Mouse (Mus musculus): ENCODE results near the gene Msi2. TPM values are rescaled to one million over a fixed set of nuclear protein-coding genes. Genes with fewer than 3 reads are reported as not detected.

Gene Msi2
- polyA plus RNA-seq, 1 experiment from 2014 or later = 41.0 TPM

DNA sequence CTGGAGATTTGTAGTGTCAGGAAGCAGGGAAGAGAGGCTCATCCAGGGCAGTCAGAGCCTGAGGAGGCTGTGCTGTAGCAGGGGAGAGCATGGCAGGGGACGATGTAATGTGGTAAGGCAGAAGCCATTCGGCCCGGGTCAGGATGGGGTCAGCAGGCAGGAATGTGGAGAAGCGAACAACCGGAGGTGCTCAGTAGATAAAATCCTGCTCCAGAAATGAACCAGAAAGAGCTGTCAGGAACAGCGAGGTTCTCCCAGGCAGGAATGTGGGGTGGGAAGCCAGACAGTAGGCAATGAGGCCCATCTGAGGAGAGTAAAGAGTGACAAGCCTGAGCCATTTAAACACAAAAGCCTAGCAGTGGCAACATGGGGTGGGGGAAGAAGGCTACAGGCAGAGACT is 157.1 kb downstream of the Msi2 start:
- ATAC-seq = no peak
- H3K9ac ChIP-seq (replicated peaks) = peak overlapping the region; percentile 39; the same call in 1 of the 2 replicates
- no peak overlapping the region for H3K4me2 ChIP-seq (replicated peaks)
- H3K36me3 ChIP-seq = no peaks in the 10 kb centered on the region
- 32% methylated on average over 6 of the region's 6 CpGs for WGBS
- no peaks in the 10 kb centered on the region for H3K27me3 ChIP-seq
- H3K27ac ChIP-seq = peak overlapping the region; percentile 64; the same call in 1 of the 2 replicates
- H3K4me1 ChIP-seq (replicated peaks) = peaks cover 86% of the 10 kb centered on the region
- no peak overlapping the region for H3K4me3 ChIP-seq (replicated peaks)
- no peaks in the 10 kb centered on the region for H3K9me3 ChIP-seq

DNA sequence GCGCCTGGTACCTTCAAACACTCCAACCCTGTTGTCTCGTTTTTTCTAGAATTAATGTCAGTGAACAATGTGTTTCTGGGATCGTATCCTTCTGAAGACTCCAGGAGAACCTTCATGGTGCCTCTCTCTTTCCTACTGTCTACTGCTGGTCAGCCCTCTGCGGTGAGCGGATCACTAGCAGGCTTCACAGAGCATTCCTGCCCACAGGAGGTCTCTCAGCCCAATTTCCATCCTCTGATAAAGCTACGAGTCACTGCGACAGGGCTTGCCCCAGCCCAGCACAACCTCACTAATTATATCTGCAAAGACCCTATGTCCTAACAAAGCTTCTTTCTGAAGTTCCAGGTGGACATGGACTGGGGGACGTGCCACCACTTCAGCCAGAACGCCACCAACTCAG is 157.7 kb downstream of the Msi2 start:
- no peaks in the 10 kb centered on the region for H3K9me3 ChIP-seq
- peak overlapping the region; percentile 64; the same call in 1 of the 2 replicates for H3K27ac ChIP-seq
- no peaks in the 10 kb centered on the region for H3K27me3 ChIP-seq
- H3K4me3 ChIP-seq (replicated peaks) = no peak overlapping the region
- peaks cover 86% of the 10 kb centered on the region for H3K4me1 ChIP-seq (replicated peaks)
- WGBS = 70% methylated on average over 9 of the region's 9 CpGs
- no peaks in the 10 kb centered on the region for H3K36me3 ChIP-seq
- H3K4me2 ChIP-seq (replicated peaks) = no peak overlapping the region
- no peak overlapping the region for H3K9ac ChIP-seq (replicated peaks)
- ATAC-seq = no peak

DNA sequence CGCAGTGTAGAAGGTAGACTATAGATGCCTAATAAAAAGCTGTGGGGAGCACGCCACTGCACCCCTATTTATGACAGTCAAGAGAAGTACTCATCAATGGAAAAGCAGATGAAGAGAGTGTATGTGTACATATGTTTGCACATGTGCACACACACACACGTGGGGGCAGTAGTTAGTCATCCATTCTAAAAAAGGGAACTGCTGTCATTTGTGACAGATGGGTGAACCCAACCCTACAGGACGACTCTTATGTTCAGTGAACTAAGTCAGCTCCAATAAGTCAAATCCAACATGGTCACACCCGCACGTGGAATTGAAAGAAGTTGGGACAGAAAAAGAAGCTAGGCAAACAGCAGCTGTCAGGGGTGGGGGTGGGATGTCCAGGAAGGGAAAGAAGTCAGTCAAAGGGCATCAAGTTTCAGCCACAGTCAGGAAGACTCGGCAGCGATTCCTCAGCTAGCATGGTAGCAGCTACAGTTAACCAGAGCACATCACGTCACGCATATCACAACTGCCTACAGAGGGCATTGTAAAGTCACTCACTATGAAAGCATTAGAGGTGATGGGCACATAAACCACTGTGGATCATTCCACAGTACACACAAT is 158.8 kb downstream of the Msi2 start:
- Histone ChIP-seq H3K4me2 (replicated peaks) (no peak overlapping the region), H3K27ac (no peak overlapping the region), H3K27me3 (no peaks in the 10 kb centered on the region), H3K4me3 (replicated peaks) (no peak overlapping the region), H3K4me1 (replicated peaks) (peaks cover 86% of the 10 kb centered on the region), H3K9ac (replicated peaks) (no peak overlapping the region), H3K36me3 (no peaks in the 10 kb centered on the region), H3K9me3 (no peaks in the 10 kb centered on the region)
- 61% methylated on average over 10 of the region's 10 CpGs for WGBS
- no peak for ATAC-seq

DNA sequence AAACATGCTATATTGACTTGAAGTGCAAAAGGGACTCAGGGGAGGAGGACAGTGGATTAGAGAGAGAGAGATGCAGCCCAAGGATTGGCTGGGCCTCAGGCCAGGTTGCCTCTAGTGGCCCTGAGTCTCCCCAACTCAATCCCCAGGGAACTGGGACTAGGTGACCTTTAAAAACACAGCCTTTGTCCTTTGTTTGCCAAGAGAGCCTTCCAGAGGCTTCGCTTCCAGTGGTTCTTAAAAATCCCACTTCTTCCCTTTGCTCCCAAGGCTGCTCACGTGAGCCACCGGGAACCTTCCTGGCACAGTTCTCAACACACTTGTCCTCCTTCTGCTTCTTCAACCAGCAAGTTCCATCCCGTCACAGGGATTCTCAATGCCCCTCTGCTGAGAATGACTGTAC is 159.6 kb downstream of the Msi2 start:
- Histone ChIP-seq H3K36me3 (no peaks in the 10 kb centered on the region), H3K9ac (replicated peaks) (no peak overlapping the region), H3K27me3 (no peaks in the 10 kb centered on the region), H3K4me3 (replicated peaks) (no peak overlapping the region), H3K9me3 (no peaks in the 10 kb centered on the region), H3K4me1 (replicated peaks) (peaks cover 87% of the 10 kb centered on the region), H3K4me2 (replicated peaks) (no peak overlapping the region), H3K27ac (peak overlapping the region; percentile 40; the same call in 1 of the 2 replicates)
- WGBS = 81% methylated on average over 4 of the region's 4 CpGs
- no peak for ATAC-seq

DNA sequence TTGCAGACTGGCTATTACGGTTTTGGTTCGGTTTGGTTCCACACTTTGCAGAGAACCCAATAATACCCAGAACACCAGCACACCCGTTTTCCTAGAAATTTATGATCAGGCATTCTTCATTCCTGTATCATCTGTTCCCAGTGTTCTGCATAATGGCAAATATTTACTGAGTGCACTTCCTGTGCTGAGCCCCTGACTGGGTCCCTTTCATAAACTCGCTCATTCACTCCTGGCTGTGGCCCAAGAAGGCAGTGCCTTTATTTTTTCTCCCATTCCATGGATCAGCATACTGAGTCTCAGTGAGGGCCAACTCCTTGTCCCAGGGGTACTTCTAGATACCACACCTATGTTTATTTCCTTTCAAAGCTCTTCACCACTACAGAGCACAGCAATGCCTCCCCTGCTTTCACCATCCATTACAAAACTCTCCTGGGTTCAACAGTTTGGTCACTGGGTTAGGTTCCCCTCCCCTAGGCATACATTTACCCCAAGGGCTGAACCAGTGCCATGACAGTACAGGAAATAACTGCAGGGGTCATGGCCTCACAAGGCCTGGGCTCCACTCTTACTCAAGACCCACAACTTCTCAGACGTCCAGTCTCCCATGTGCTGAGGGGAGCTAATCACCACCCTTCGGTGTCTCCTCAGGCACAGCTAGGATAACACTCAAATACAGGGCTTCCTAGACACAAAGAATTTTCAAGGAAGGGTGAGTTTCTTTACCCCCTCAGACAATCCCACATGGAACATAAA is 160.3 kb downstream of the Msi2 start:
- WGBS = 72% methylated on average over 6 of the region's 6 CpGs
- Histone ChIP-seq H3K27me3 (no peaks in the 10 kb centered on the region), H3K36me3 (no peaks in the 10 kb centered on the region), H3K9ac (replicated peaks) (no peak overlapping the region), H3K4me3 (replicated peaks) (no peak overlapping the region), H3K27ac (peak overlapping the region; percentile 40; the same call in 1 of the 2 replicates), H3K4me2 (replicated peaks) (no peak overlapping the region), H3K9me3 (no peaks in the 10 kb centered on the region), H3K4me1 (replicated peaks) (peaks cover 94% of the 10 kb centered on the region)
- no peak for ATAC-seq

DNA sequence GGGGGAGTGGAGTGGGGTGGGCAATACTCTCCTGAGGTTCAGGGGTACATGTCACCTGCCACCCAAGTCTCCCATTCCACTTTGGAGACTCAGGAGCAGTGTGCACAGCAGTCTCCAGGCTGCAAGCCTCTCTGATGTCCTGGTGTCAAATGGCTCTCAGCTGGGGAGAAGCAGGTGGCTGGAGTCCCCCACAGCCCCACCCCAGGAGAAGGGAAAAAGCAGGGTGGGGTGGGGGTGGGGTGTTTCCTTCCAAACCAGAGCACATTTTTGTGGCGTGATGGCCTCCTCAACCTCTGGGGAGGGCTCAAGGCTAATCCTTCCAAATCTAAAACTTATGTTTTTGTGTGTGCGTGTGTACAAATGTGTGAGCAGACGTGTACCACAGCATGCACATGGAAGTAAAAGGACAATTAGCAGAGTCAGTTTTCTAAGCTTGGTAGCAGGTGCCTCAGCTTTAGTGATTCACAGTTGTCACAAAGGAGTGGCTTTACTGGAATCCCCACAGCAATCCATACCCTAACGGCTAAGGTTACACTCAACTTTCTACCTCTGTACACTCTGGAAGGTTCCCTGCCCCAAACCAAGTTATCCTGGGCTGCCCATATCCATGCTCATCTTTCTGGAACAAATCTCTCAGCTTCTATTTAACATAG is 161.1 kb downstream of the Msi2 start:
- H3K9me3 ChIP-seq = no peaks in the 10 kb centered on the region
- peak overlapping the region; percentile 49; the same call in 1 of the 2 replicates for H3K27ac ChIP-seq
- no peak overlapping the region for H3K4me3 ChIP-seq (replicated peaks)
- peaks cover 95% of the 10 kb centered on the region for H3K4me1 ChIP-seq (replicated peaks)
- H3K36me3 ChIP-seq = no peaks in the 10 kb centered on the region
- H3K27me3 ChIP-seq = no peaks in the 10 kb centered on the region
- ATAC-seq = no peak
- H3K9ac ChIP-seq (replicated peaks) = peak overlapping the region; percentile 32; the same call in 1 of the 2 replicates
- 55% methylated on average over 4 of the region's 4 CpGs for WGBS
- no peak overlapping the region for H3K4me2 ChIP-seq (replicated peaks)

DNA sequence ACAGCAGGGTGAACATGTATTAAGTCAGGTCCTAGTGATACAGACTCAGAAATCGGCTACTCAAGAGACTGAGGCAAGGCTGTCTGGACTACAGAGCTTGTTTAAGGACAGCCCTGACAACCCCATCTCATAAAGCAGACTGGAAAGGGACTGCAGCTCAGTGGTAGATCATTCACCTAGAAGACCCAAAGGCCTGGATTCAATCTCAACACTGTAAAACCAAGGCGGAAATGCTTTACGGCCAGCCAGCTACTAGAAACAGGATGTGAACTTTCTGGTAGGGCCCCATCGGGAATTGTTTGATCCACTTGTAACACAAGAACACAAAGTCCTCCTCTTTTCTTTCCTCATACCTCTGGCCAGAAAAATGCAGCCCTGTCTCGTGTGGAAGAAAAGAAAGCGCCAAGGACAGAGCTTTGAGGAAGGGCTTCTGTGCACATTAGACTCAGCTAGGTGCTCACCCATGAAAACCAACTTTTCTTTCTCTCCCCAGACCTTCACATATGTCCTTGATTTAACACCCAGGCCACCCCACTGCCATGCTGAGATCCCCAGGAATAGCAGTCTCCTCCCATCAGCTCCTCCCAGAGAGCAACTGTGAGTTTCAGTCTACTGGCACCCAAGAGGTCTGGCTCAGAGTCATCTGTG is 162.3 kb downstream of the Msi2 start:
- Histone ChIP-seq H3K27ac (peak overlapping the region; percentile 67), H3K4me2 (replicated peaks) (no peak overlapping the region), H3K36me3 (no peaks in the 10 kb centered on the region)

DNA sequence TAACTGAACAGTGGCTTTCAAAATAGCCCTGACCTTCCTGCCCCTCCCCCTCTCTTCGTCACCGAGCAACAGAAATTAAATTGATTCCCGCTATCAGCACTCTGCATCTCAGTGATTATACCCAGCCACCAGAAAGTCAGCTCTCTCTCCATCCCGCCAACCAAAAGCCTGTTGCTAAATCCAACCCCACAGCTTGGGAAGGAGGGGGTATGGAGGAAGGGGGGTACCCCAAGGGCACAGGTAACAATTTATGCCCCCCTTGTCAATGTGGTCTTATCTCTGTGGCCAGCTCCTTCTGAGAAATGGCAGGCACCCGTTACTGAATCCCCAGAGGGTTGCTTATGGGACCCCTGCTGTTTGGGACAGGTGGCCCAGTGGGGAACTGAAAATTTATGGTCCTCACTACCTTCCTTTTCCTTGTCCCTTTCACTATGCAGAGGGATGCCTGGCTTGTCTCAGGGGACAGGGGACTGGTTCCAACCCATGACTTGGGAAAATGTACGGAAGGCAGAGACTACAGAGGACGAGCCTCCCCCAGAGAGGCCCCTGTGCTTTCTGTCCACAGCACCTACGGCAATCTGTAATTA is 163.0 kb downstream of the Msi2 start:
- ATAC-seq = no peak
- peak overlapping the region; percentile 67 for H3K27ac ChIP-seq
- no peaks in the 10 kb centered on the region for H3K36me3 ChIP-seq
- no peak overlapping the region for H3K4me2 ChIP-seq (replicated peaks)
- H3K9me3 ChIP-seq = no peaks in the 10 kb centered on the region
- WGBS = 38% methylated on average over 8 of the region's 8 CpGs
- H3K27me3 ChIP-seq = no peaks in the 10 kb centered on the region
- no peak overlapping the region for H3K4me3 ChIP-seq (replicated peaks)
- H3K4me1 ChIP-seq (replicated peaks) = peaks cover 95% of the 10 kb centered on the region
- peak overlapping the region; percentile 39 for H3K9ac ChIP-seq (replicated peaks)

More for the DNA sequence above, 162.3 kb downstream of the Msi2 start:
- 55% methylated on average over 6 of the region's 6 CpGs for whole genome bisulfite sequencing
- no peaks in the 10 kb centered on the region for H3K9me3 ChIP-seq
- H3K9ac ChIP-seq (replicated peaks) = peak overlapping the region; percentile 39
- H3K4me1 ChIP-seq (replicated peaks) = peaks cover 95% of the 10 kb centered on the region
- no peaks in the 10 kb centered on the region for H3K27me3 ChIP-seq
- ATAC-seq = no peak
- H3K4me3 ChIP-seq (replicated peaks) = no peak overlapping the region

DNA sequence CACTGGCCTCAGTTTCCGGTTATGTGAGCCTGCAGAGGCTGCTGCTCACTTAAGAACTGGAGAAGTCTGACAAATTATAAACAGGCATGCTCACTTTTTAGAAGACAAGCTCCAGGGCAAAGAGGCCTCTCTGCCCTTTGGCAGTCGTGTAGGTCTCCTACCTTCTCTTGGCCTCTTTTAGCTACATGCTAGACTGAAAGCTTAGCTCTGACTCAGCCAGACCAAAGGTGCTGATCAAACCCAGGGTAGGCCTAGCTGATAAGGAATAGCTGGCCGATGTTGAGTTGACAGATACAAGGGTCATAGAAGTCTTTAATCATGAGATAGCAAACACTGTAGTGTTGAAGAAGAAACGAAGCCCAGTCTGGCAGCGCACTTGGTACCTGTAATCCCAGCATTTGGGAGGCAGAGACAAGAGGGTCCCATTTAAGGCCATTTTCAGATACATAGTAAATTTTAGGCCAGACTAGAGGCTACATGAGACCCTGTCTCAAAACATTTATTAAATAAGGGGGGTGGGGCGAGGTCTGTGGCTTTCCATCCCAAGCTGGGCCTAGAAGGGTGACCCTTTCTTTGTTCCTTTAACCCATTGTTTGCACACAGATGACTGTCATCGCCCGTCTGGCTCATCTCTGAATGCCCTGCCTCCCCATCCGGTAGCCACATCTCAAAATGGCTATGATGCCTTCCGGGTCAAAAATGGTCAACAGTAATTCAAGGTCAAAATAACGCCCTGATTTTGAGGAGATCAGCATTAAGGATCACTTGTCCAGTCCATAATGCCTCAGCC is 164.6 kb downstream of the Msi2 start:
- peak overlapping the region; percentile 73 for H3K27ac ChIP-seq
- peaks cover 97% of the 10 kb centered on the region for H3K4me1 ChIP-seq (replicated peaks)
- H3K36me3 ChIP-seq = no peaks in the 10 kb centered on the region
- 60% methylated on average over 11 of the region's 11 CpGs for WGBS
- no peak for ATAC-seq
- H3K4me2 ChIP-seq (replicated peaks) = no peak overlapping the region
- no peak overlapping the region for H3K4me3 ChIP-seq (replicated peaks)
- no peaks in the 10 kb centered on the region for H3K9me3 ChIP-seq
- H3K27me3 ChIP-seq = no peaks in the 10 kb centered on the region
- H3K9ac ChIP-seq (replicated peaks) = no peak overlapping the region

DNA sequence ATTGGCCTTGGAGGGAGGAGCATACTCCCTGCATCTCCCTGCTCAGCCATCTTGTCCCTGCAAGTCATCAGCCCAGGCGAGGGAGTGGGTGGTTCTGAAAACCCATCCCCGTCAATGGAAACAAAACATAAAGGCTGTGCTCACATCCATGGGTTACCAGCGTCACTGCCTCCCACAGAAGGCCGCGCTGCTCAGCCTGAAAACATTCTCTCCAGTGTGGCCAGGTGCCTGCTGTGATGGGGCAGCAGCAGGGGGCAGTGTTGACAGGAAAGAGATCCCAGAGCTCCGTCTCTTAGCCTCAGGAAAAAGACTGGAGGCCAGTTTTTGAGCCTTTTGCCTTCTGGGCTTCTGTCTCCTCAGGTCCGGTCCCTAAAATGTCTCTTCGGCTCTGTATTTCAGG is 165.3 kb downstream of the Msi2 start:
- Histone ChIP-seq H3K9ac (replicated peaks) (no peak overlapping the region; the same call in 1 of the 2 replicates), H3K27me3 (no peaks in the 10 kb centered on the region), H3K4me3 (replicated peaks) (no peak overlapping the region), H3K4me1 (replicated peaks) (peaks cover 97% of the 10 kb centered on the region), H3K9me3 (no peaks in the 10 kb centered on the region), H3K4me2 (replicated peaks) (no peak overlapping the region), H3K27ac (peak overlapping the region; percentile 73), H3K36me3 (no peaks in the 10 kb centered on the region)
- WGBS = 18% methylated on average over 8 of the region's 8 CpGs
- ATAC-seq = no peak

DNA sequence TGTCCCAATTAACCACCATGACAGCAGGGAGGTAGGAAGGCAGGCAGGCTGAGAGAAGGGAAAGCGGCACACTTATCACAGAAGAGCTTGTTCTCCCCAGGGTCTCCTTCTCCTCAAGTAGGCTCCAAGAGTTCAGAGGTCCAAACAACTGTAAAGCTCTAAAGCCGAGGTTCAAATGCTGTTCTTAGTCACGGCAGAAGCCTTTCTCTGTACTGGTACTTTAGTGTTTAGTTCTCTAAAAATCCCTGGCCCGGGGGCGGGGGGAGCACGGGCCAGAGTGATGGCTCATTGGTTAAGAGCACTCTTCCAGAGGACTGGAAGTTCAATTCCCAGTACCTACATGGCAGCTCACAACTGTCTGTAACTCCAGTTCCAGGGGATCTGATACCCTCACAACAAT is 165.9 kb downstream of the Msi2 start:
- ATAC-seq = no peak
- Histone ChIP-seq H3K4me2 (replicated peaks) (no peak overlapping the region), H3K36me3 (no peaks in the 10 kb centered on the region), H3K27ac (peak overlapping the region; percentile 73), H3K27me3 (no peaks in the 10 kb centered on the region), H3K9me3 (no peaks in the 10 kb centered on the region), H3K4me3 (replicated peaks) (no peak overlapping the region), H3K4me1 (replicated peaks) (peaks cover 97% of the 10 kb centered on the region), H3K9ac (replicated peaks) (no peak overlapping the region)
- 48% methylated on average over 6 of the region's 6 CpGs for WGBS

All from midbrain, embryonic 13.5 days (tissue).